Mouse (Mus musculus) G1E-ER4 (cell line): Measurements from ENCODE around the gene Arl3. TPM values are rescaled to one million over a fixed set of nuclear protein-coding genes. Genes with fewer than 3 reads are reported as not detected.

ENCODE experiments used
- GATA1 ChIP-seq: IDR thresholded peaks from one replicate; pipeline ENCODE4 v1.8.0; 2012; ENCODE audit warnings: low read length, inconsistent platforms
- polyA plus RNA-seq: library from polyadenylated mRNA; stranded (reverse); fragments of >175 nt; gene quantifications from 2 replicates; pipeline ENCODE4 v1.2.3, GENCODE M21; 2012

The Arl3 gene
- polyA plus RNA-seq, 1 experiment: 12.1 TPM

DNA sequence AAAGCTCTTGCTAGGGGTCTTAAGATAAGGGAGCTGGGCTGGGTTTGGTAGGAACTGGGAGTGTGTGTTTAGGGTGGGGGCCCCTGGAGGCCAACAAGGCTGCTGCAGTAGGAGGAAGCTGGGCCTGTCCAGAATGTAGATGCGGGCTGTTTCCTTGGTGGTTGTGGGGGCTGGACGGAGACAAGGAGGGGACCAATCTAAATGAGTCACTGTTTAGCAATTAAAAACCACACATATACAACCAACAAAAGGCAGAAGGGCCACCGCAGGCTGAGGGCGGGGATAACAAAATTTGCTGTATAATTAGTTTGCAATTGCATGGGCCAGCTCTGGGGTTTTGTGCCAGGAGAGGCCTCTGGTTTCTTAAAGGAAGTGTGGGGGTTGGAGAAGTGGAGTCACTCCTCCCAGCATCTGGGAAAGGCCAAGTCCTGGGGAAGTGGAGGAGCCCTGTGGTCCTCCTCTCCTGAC is 68.9 kb downstream of the Arl3 start:
- no peak for TF ChIP-seq GATA1

DNA sequence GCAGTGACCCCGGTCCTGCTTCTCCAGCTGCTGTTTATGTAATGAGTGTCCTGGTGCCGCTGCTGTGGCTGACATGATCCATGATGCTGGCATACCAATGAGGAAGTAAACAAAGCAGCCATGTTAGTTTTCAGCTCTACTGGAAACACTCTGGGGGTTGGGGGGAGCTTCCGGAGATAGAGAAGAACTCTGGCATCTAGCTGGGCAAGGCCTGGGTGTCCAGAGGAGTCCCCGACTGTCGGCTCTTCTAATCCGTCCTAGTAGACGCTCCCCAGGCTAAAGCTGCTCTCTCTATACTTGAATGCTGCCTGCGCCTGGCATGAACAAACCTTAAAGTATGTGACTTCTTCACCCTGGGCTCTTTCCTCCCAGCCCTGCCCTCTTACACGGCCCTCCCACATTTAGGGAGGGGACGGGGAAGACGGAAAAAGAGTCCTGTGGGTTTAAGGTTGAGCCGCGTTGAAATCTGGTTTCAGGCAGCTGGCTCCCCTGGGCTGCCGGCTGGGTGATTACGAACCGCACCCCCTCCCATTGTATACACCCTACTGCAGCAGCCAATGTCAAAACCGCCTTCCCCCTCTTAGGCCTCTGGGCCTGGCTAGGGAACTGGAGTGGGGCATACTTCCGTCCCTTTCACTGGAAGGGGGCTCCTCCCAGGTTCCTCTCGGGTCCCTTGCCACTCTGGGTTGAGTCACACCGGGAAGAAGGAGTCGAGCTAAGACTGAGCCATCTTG is 69.5 kb downstream of the Arl3 start:
- no peak for TF ChIP-seq GATA1

DNA sequence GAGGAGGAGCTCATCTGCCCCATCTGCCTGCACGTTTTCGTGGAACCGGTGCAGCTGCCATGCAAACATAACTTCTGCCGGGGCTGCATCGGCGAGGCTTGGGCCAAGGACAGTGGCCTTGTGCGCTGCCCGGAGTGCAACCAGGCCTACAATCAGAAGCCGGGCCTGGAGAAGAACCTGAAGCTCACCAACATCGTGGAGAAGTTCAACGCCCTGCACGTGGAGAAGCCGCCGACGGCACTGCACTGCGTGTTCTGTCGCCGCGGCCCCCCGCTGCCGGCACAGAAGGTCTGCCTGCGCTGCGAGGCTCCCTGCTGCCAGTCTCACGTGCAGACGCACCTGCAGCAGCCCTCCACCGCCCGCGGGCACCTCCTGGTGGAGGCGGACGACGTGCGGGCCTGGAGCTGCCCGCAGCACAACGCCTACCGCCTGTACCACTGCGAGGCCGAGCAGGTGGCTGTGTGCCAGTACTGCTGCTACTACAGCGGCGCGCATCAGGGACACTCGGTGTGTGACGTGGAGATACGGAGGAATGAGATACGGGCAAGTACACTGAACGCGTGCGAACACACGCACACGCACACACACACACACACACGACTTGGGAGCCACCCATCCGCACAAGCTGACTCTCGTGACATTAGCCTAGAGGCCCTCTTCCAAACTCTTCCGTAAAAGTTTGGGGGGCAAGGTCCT is 70.4 kb downstream of the Arl3 start:
- no peak for TF ChIP-seq GATA1

DNA sequence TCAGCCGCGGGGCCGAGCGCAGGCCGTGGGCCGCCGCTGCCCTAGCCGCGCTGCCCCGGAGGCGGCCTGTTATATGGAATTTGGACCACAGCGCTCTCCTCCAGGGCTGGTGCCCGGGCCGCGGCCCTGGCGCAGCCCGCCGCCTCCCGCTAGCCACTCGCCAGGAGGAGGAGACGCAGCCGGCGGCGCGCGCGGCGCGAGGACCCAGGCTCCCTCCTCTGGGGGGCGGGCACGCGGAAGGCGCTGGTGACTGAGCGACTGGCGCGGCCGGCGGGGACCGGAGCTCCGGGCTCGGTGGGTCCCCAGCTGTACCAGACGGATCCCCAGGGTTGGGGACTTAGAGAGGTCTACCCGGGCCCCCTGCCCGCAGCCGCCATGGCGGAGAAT is 70.9 kb downstream of the Arl3 start:
- TF ChIP-seq GATA1: no peak

DNA sequence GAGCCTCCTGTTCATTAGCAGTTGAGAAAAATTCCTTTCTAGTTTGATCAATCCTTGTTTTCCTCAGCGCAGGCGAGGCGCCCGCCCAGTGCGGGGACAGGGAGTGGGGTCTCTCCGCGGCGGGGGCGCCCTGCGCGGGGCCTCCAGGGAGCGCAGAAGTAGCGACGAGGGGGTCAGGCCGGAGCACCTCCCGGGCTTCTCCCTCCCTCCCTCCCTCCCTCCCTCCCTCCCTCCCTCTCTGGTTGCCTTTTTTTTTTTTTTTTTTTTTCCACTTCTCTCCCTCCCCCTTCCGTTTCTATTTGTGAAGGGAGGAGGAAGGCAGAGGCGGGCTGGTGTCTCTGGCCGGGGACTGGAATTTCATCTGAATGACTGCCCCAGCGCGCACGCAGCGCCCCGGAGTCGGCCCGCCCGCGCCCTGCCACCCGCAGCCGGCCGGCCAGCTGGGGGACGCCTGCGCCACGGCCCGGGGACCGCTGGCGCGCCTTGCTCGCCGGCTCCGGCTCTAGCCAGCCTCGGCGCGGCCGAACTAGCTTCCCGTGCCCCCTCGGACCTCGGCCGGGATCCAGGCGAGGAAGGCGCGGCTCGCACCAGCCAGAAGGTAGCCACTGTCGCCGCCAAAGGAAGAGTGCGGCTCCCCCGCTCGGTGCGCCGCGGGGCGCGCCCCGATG is 71.5 kb downstream of the Arl3 start, which contains the start of gene Trim8:
Gene Trim8 (plus strand): TSS at position 302 of the 668 bp plus-strand sequence.
- no peak for TF ChIP-seq GATA1

DNA sequence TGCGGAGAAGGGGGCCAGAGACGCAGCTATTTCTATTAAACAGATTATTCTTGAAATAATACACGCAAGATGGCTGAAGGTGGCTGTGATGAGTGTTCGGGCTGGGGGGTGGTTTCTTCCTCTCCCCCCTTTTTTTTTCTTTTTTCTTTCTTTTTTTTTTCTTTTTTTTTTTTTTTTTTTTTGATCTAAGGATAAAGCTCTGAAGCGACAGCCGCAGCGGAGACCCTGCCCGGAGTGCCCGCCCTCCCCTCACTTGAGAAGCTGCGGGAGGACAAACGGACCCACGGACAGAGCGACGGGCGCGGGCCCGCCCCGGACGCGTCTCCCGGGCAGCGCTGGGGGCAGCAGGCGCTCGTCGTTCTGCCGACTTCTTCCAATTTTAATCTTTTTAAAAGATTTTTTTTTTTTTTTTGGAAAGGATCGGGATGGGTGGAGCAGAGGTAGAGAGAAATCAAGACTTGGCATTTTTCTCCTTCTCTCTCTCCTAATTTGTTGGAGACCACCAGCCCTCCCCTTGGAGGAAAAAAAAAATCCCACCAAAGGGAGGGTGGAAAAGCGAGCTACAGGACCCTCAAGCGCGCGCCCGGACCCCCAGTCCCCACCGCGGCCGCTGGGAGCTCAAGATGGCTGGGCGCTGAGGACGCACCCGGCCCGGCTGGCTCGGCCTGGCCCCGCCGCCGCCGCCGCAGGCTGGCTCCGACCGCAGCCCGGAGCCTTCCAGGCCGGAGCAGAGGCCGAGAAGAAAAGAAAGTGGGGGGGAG is 72.2 kb downstream of the Arl3 start:
- no peak for TF ChIP-seq GATA1

DNA sequence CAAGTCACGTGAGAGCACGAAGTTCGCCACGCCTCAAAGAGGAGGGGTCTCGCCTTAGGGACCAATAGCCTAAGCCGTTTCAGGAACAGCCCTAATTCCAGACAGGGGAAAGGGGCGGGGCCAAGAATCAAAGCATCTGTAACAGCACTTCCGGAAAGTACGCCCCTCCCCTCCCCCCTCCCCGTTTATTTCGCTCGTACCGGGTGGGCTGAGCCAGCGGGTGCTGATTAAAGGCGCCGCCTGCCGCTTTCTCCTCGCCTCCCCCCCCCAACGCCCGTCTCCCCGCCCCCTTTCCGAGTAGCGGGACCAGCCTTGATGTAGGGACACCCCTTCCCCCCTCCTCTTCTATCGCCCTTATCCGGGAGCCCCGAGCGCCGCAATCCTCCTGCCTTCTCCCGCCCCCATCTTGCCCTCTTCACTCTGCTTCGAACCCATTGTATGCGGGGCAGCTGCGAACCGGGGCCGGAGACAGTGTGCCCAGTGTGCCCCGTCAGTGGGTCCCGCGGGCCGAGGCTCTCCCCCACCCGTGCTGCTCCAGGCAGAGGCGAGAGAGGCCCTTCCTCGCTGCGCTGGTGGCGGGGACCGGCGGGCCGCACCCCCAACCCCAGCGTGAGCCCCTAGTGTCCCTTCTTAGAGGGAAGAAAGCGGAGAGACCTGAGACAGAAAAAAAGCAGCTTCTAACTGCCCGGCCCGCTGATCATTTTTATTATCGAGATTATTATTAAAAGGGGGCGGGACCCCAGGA is 73.0 kb downstream of the Arl3 start:
- TF ChIP-seq GATA1: no peak

DNA sequence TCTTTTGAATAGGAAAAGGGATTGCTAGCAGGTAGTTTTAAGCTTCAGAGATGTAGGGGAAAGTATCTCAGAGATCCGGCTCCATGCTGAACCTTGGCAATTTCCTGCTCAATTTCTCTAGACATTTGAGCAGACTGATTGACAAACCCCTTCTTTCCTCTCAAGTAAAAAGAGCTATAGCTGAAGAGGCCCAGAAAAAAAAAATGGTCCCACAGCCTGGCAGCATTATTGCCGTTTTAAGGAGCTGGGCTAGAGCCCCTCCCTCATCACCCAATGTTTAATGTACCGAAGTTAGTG is 73.5 kb downstream of the Arl3 start:
- no peak for TF ChIP-seq GATA1

DNA sequence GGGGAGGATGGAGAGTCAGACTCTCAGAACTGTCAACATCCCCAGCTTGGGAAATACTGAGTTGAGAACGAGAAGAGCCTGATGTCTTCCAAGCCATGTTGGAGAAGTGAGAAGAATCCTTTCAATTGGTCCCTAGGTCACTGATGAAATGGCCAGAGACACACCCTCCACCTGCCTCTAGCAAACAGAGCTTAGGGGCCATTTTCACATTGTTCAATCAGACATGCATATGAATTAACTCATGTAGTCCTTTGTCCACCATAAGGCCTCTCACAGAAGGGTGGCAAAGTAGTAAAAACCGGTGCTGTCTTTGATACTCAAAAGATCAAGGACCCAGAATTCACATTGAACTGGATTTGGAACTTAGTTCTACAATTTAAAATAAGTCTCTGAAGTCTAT is 75.8 kb downstream of the Arl3 start:
- no peak for TF ChIP-seq GATA1

DNA sequence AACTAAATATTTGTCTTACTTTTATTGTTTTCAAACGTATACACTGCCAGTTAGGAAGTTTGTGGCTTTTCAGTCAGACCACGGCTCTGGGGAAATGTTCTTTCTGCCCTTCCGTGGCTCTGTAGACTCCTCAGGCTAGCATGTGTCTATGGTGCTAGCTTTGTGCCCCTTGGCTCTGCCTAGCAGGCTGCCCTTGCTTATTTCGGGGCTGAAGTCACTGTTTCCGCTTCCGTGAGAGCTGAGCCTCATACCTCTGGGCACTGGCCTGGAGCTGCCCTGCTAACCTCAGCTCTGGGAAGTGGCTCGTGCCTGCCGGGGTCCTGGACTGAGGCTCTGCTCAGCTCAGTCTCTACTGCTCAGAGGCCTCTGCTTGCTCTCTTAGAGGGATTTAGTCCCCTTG is 77.9 kb downstream of the Arl3 start:
- TF ChIP-seq GATA1: no peak

DNA sequence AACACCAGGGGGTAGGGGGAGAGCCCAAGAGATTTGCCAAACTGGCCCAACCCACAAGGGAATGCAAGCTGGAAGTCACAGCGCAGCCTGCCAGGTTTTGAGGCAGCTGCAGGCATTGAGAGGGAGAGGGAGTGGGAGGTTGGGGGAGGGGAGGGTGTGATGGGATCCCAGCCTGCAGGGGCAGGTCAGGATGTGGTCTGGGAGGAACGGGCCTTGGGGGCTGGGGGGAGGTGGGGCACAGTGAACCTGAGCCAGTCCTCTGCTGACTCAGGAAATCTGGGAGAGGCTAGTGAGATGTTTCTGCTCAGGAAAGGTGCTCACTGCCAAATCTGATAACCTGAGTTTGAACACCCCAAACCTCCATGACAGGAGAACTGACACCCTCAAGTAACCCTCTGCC is 82.4 kb downstream of the Arl3 start:
- TF ChIP-seq GATA1: no peak

DNA sequence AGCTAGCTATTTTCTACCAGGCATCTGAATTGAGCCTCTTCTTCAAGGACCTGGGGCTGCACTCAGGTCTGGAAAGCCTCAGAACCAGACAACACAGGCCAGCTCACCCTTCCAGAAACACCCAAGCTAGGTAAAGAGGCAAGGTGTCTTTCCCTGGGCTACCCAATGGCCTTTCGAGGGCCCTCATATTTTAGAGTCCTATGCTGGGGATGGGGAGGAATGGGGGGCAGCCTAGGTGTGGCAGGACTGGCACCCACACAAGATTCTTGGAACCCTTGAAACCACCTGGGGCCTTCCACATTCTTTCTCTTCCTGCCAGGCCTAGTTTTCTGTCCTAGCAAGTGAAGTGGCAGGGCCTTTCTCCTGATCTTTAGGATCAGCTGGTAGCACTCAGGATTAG is 83.5 kb downstream of the Arl3 start:
- TF ChIP-seq GATA1: no peak

DNA sequence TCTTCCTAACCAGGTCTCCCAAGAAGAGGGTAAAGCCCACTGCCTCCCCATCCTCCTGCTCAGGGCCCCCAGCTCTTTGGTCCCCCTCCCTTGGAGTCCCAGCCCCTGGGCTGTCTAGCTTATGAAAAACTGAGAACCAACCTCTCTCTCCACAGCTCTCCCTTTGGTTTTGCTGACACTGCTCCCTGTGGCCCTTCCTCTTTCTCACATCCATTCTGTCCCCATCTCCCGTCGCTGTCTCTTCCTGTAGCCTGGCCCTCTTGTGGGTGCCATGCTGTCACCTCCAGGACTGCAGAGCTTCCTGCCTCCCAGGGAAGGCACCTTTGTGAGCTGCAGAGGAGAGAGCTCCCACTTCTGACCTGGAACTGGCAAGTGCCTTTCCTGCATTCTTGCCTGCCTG is 86.3 kb downstream of the Arl3 start:
- TF ChIP-seq GATA1: no peak

DNA sequence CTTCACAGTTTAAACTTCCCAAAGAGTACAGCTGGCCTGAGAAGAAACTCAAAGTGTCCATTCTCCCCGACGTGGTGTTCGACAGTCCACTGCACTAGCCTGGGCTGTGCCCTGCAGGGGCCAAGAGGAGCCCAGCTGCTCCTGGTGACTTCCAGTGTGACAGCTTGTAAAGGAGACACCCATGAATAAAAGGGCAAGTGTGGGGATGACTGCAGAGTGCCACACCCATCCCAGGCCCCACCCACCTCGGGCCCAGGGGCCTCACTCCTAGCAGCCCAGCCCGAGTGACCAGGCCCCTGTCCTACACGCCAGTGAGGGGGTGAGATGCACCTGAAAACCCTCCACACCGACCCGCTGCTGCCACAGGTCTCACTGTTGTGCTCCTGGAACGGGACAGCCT is 87.2 kb downstream of the Arl3 start:
- no peak for TF ChIP-seq GATA1

DNA sequence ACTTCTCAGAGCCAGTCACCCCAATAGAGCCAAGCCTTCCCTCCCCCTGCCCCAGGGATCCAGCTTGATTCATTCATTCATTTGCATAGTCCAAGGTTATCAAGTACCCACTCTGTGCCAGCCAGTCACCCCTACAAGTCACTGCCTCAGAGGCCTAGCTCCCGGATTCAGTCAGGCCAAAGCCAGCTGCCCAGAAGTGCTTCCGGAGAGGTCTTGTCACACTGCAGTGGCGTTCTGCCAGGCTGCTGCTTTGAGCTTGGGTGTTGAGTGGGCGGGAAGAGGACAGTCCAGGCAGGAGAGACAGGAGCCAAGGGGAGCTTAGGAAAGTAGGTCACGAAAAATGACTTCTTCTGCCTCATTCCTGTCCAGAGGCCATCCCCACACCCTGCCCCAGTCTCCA is 88.5 kb downstream of the Arl3 start:
- no peak for TF ChIP-seq GATA1
